15 mouse cellular contexts compared by ENCODE assay signal in the genomic region with DNA sequence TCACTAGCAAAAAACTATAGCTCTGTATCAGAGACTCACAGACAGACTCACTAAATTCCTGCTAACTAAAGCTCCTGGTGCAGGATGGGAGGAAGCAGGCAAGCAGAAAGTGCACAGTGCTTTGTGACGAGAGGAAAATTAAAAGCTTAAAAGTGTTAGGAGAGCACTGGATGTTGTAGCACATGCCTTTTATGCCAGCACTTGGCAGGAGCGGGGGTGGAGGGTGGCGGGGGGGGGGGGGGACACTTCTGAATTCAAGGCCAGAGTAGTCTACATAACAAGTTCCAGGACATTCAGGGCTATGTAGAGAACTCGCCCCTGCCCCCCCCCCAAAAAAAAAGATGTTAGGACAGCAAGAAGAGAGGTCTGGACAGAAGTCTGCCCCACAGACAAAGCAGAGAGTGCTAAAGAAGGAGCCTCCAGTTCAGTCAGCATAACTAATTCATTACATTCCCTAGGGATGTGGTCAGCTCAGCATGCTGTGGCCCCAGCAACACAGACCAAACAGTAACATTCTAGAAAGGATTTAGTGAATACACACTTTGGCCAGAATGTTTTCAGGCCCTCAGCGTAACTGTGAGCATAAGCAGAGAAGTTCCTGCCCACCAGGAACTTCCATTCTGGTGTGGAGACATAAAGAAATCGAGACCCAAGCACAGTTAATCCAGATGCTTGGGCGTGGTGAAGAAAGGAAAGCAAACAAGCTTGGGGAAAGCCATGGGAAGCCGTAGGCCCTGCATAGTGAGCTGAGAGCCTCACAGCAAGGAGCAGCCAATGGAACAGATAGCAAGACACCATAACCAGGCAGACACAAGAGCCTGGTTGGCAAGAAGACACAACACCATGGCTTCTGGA. TPM values are rescaled to one million over a fixed set of nuclear protein-coding genes. Genes with fewer than 3 reads are reported as not detected.
A peak's percentile ranks its signal among the peaks of the same experiment; 100 is the strongest.
DNase-seq lines count a peak whose midpoint lies in the region; ATAC-seq and TF ChIP-seq lines count a peak whose summit lies in the region.
"Had no signal": no experiment of that assay in that cellular context is flagged by ENCODE, and none has a peak within 500 bp of the region (broad histone marks: within the 10 kb centered on the region; RNA-seq: fewer than 3 reads in every experiment).

No protein-coding gene starts in this region.

- no peaks in the 10 kb centered on the region for H3K27me3 ChIP-seq in heart, embryonic 10.5 days (ENCODE audit: insufficient read depth, poor library complexity, severe bottlenecking)
- no peaks in the 10 kb centered on the region for H3K27me3 ChIP-seq in testis, adult 2 months (ENCODE audit: control insufficient read depth, insufficient read depth, low read length)
- H3K27me3 ChIP-seq in hindbrain, embryonic 16.5 days (replicated peaks; ENCODE audit: control insufficient read depth, insufficient read depth, low read length) = no peaks in the 10 kb centered on the region

- peak; percentile 61 for DNase-seq in heart, embryonic 10.5 days (ENCODE audit: low spot score)
- no peak for DNase-seq in heart, postnatal 10 days
- DNase-seq in testis, postnatal 10 days (ENCODE audit: low spot score) = no peak
- no peak for DNase-seq in cerebellum, postnatal 14 days
- no peak for DNase-seq in thymus, postnatal 10 days (ENCODE audit: low spot score in 2 of 2)
- no peak for DNase-seq in right cerebral cortex, postnatal 4 days
- DNase-seq: cerebellum, adult 8-10 months; gastrocnemius, postnatal 36 days; kidney, postnatal 10 days; thymus, adult 18-20 months had no signal

- H3K4me1 ChIP-seq in heart, embryonic 10.5 days = 0 out of 2 replicates have a peak, but pooled peaks cover 4% of the 10 kb centered on the region
- peaks cover 7% of the 10 kb centered on the region for H3K4me1 ChIP-seq in testis, adult 2 months (ENCODE audit: control insufficient read depth, insufficient read depth, low read length)
- H3K4me1 ChIP-seq in hindbrain, embryonic 16.5 days (ENCODE audit: control insufficient read depth, insufficient read depth, low read depth, low read length) = no peaks in the 10 kb centered on the region

- TF ChIP-seq CTCF in testis, adult 2 months (IDR thresholded peaks at IDR 0.05; ENCODE audit: control insufficient read depth, insufficient read depth, insufficient replicate concordance, low read depth, low read length) = no peak

- WGBS in heart, embryonic 10.5 days = 47% methylated on average over 8 of the region's 8 CpGs
- WGBS in hindbrain, embryonic 16.5 days = 34% methylated on average over 8 of the region's 8 CpGs

- intact Hi-C loops in heart, postnatal 10 days (cut with DNase I) = no loop called here

- no peak overlapping the region for H3K27ac ChIP-seq in heart, embryonic 10.5 days
- 0 out of 2 replicates have a peak overlapping the region, but pooled peaks have one; percentile 22 for H3K27ac ChIP-seq in testis, adult 2 months (ENCODE audit: control insufficient read depth, insufficient read depth, low read depth, low read length)
- H3K27ac ChIP-seq in hindbrain, embryonic 16.5 days (ENCODE audit: low read depth, low read length) = no peak overlapping the region
- H3K27ac ChIP-seq: liver, embryonic 14.5 days had no signal

- H3K9ac ChIP-seq in hindbrain, embryonic 16.5 days (ENCODE audit: low read depth, low read length) = no peak overlapping the region
- H3K9ac ChIP-seq: liver, embryonic 14.5 days had no signal

- no peaks in the 10 kb centered on the region for H3K36me3 ChIP-seq in heart, embryonic 10.5 days
- H3K36me3 ChIP-seq in testis, adult 2 months (ENCODE audit: control insufficient read depth, insufficient read depth, low read length) = no peaks in the 10 kb centered on the region
- H3K36me3 ChIP-seq in hindbrain, embryonic 16.5 days (ENCODE audit: control insufficient read depth, insufficient read depth, low read length) = no peaks in the 10 kb centered on the region

- ATAC-seq in hindbrain, embryonic 16.5 days = peak; percentile 42; the same call in 1 of the 2 replicates

- H3K9me3 ChIP-seq in heart, embryonic 10.5 days = no peaks in the 10 kb centered on the region
- H3K9me3 ChIP-seq in hindbrain, embryonic 16.5 days (ENCODE audit: control insufficient read depth, low read length) = no peaks in the 10 kb centered on the region

- no peak for TF ChIP-seq POLR2A in testis, adult 2 months (IDR thresholded peaks at IDR 0.05; ENCODE audit: control insufficient read depth, low read depth, low read length)

- no peak overlapping the region for H3K4me3 ChIP-seq in heart, embryonic 10.5 days
- no peak overlapping the region for H3K4me3 ChIP-seq in testis, adult 2 months (ENCODE audit: control insufficient read depth, low read depth, low read length)
- no peak overlapping the region for H3K4me3 ChIP-seq in hindbrain, embryonic 16.5 days (ENCODE audit: low read length)
- H3K4me3 ChIP-seq: erythroblast, embryonic 14.5 days had no signal

- no peak overlapping the region for H3K4me2 ChIP-seq in hindbrain, embryonic 16.5 days (ENCODE audit: low read length)

RNA-seq across cellular contexts. Expression of a gene that starts 4.1 kb away (rescaled TPM):
- polyA plus RNA-seq in heart, embryonic 10.5 days (2016; fragmentation: Nextera tagmentation; extraction: Ambion mirVana) = not detected in 2 replicates
- total RNA-seq in heart, postnatal 10 days (2021) = under 1 TPM; 0.20 to 0.55 TPM
- 3.4 and 3.6 TPM in 2 replicates for polyA plus RNA-seq in testis, adult 2 months (2012; rRNA removed)
- 0.14 TPM in 1 of 2 replicates, not detected in the other for polyA plus RNA-seq in hindbrain, embryonic 16.5 days (2015; fragmentation: Nextera tagmentation; extraction: Ambion mirVana)
- total RNA-seq: megakaryocyte, adult 5-6 weeks had no signal
- polyA plus RNA-seq: erythroblast, embryonic 14.5 days; liver, embryonic 14.5 days had no signal

RNA-seq across cellular contexts. Expression of a gene that starts 14.0 kb away (rescaled TPM):
- polyA plus RNA-seq in heart, embryonic 10.5 days (2016; fragmentation: Nextera tagmentation; extraction: Ambion mirVana) = 31.4 and 40.2 TPM in 2 replicates
- 10 to 100 TPM; 24.0 to 30.2 TPM for total RNA-seq in heart, postnatal 10 days (2021)
- 29.0 and 30.5 TPM in 2 replicates for polyA plus RNA-seq in testis, adult 2 months (2012; rRNA removed)
- 35.7 and 38.5 TPM in 2 replicates for polyA plus RNA-seq in hindbrain, embryonic 16.5 days (2015; fragmentation: Nextera tagmentation; extraction: Ambion mirVana)

RNA-seq across cellular contexts. Expression of a gene that starts 33.2 kb away (rescaled TPM):
- 45.6 and 65.3 TPM in 2 replicates for polyA plus RNA-seq in heart, embryonic 10.5 days (2016; fragmentation: Nextera tagmentation; extraction: Ambion mirVana)
- total RNA-seq in heart, postnatal 10 days (2021) = 100 to 1,000 TPM; 326 to 361 TPM
- polyA plus RNA-seq in testis, adult 2 months (2012; rRNA removed) = 14.6 and 20.9 TPM in 2 replicates
- 41.5 and 44.3 TPM in 2 replicates for polyA plus RNA-seq in hindbrain, embryonic 16.5 days (2015; fragmentation: Nextera tagmentation; extraction: Ambion mirVana)
